ENCODE assay signal across 13 mouse cellular contexts in the genomic region with DNA sequence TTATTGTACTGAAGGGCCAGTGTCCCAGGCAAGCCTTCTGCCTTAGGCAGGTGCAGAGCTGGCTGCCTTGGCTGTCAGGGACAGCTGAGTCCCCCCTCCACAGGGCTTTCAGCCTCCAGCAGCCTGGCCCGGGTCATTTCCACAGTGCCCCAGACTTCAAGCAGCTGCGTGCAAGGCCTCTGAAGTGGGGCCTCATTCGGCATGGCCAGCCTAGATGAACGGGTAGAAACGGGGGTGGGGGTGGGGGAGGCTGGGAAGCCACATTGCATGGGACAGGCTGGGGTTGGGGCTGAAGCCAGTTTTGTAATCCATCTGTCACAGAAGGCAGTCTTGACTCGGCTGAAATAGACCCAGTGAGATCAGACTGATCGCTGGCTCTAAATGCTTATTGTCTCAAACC. TPM values are rescaled to one million over a fixed set of nuclear protein-coding genes. Genes with fewer than 3 reads are reported as not detected.
DNase-seq lines count a peak whose midpoint lies in the region; ATAC-seq lines count a peak whose summit lies in the region.
"Had no signal": no experiment of that assay in that cellular context is flagged by ENCODE, and none has a peak within 500 bp of the region (broad histone marks: within the 10 kb centered on the region; RNA-seq: fewer than 3 reads in every experiment).

No protein-coding gene starts in this region.

- DNase-seq in liver = no peak
- DNase-seq in forebrain, embryonic 14.5 days (ENCODE audit: low spot score) = peak; percentile 40
- peak; percentile 55 for DNase-seq in neural tube, embryonic 11.5 days (ENCODE audit: low spot score)
- no peak for DNase-seq in spleen, adult 12 weeks (ENCODE audit: low spot score)
- DNase-seq in adrenal gland, postnatal 14 days = no peak
- DNase-seq: kidney, postnatal 10 days; right cerebral cortex, postnatal 4 days; thymus, postnatal 25 days had no signal

- no peak overlapping the region for H3K4me3 ChIP-seq in liver, embryonic 12.5 days
- H3K4me3 ChIP-seq in forebrain, embryonic 14.5 days (ENCODE audit: low read depth, low read length) = no peak overlapping the region
- H3K4me3 ChIP-seq in limb, embryonic 12.5 days (replicated peaks) = no peak overlapping the region
- H3K4me3 ChIP-seq in neural tube, embryonic 11.5 days (ENCODE audit: low read depth, low read length) = no peak overlapping the region
- H3K4me3 ChIP-seq: myocyte had no signal

- 0 out of 2 replicates have a peak, but pooled peaks cover 6% of the 10 kb centered on the region for H3K9me3 ChIP-seq in liver, embryonic 12.5 days (replicated peaks)
- H3K9me3 ChIP-seq in forebrain, embryonic 14.5 days (replicated peaks; ENCODE audit: control insufficient read depth, low read length) = no peaks in the 10 kb centered on the region
- peaks cover 3% of the 10 kb centered on the region; the same call in 1 of the 2 replicates for H3K9me3 ChIP-seq in limb, embryonic 12.5 days
- no peaks in the 10 kb centered on the region for H3K9me3 ChIP-seq in neural tube, embryonic 11.5 days (ENCODE audit: control insufficient read depth, low read length)

- H3K27ac ChIP-seq in liver, embryonic 12.5 days = 0 out of 2 replicates have a peak overlapping the region, but pooled peaks have one; percentile 5
- H3K27ac ChIP-seq in forebrain, embryonic 14.5 days (ENCODE audit: low read depth, low read length) = peak overlapping the region; percentile 65; the same call in 1 of the 2 replicates
- H3K27ac ChIP-seq in limb, embryonic 12.5 days = peak overlapping the region; percentile 54; the same call in 1 of the 2 replicates
- H3K27ac ChIP-seq in neural tube, embryonic 11.5 days (ENCODE audit: low read depth, low read length) = peak overlapping the region; percentile 54

- no peak for ATAC-seq in liver, embryonic 12.5 days
- peak; percentile 56 for ATAC-seq in forebrain, embryonic 14.5 days
- ATAC-seq in limb, embryonic 12.5 days (ENCODE audit: insufficient number of reproducible peaks, insufficient read depth, low FRiP score, low TSS enrichment, low read depth) = peak; percentile 65; the same call in 1 of the 2 replicates
- peak; percentile 71 for ATAC-seq in neural tube, embryonic 11.5 days (ENCODE audit: insufficient read depth, low FRiP score, low TSS enrichment)
- no peak for ATAC-seq in cerebellum, adult (ENCODE audit: insufficient number of reproducible peaks, low FRiP score, low TSS enrichment)

- no peak overlapping the region for H3K4me2 ChIP-seq in liver, embryonic 12.5 days
- no peak overlapping the region for H3K4me2 ChIP-seq in forebrain, embryonic 14.5 days (ENCODE audit: low read length)
- H3K4me2 ChIP-seq in limb, embryonic 12.5 days = no peak overlapping the region
- no peak overlapping the region for H3K4me2 ChIP-seq in neural tube, embryonic 11.5 days (ENCODE audit: low read depth)

- H3K27me3 ChIP-seq in liver, embryonic 12.5 days (replicated peaks) = no peaks in the 10 kb centered on the region
- H3K27me3 ChIP-seq in forebrain, embryonic 14.5 days (replicated peaks; ENCODE audit: control insufficient read depth, insufficient read depth, low read length) = no peaks in the 10 kb centered on the region
- 0 out of 2 replicates have a peak, but pooled peaks cover 6% of the 10 kb centered on the region for H3K27me3 ChIP-seq in limb, embryonic 12.5 days
- no peaks in the 10 kb centered on the region for H3K27me3 ChIP-seq in neural tube, embryonic 11.5 days (ENCODE audit: control insufficient read depth, insufficient read depth, low read length)

- H3K36me3 ChIP-seq in liver, embryonic 12.5 days = no peaks in the 10 kb centered on the region
- no peaks in the 10 kb centered on the region for H3K36me3 ChIP-seq in forebrain, embryonic 14.5 days (ENCODE audit: control insufficient read depth, insufficient read depth, low read length)
- H3K36me3 ChIP-seq in limb, embryonic 12.5 days = no peaks in the 10 kb centered on the region
- H3K36me3 ChIP-seq in neural tube, embryonic 11.5 days (ENCODE audit: control insufficient read depth, insufficient read depth, low read length) = no peaks in the 10 kb centered on the region

- 49% methylated on average over 7 of the region's 7 CpGs for WGBS in liver, embryonic 12.5 days (ENCODE audit: insufficient replicate concordance)
- 17% methylated on average over 7 of the region's 7 CpGs for WGBS in forebrain, embryonic 14.5 days
- WGBS in limb, embryonic 12.5 days = 24% methylated on average over 7 of the region's 7 CpGs
- 14% methylated on average over 7 of the region's 7 CpGs for WGBS in neural tube, embryonic 11.5 days

- H3K9ac ChIP-seq in liver, embryonic 12.5 days = no peak overlapping the region
- peak overlapping the region; percentile 40; the same call in 1 of the 2 replicates for H3K9ac ChIP-seq in forebrain, embryonic 14.5 days (ENCODE audit: low read length)
- no peak overlapping the region for H3K9ac ChIP-seq in limb, embryonic 12.5 days (replicated peaks)
- 0 out of 2 replicates have a peak overlapping the region, but pooled peaks have one; percentile 14 for H3K9ac ChIP-seq in neural tube, embryonic 11.5 days (ENCODE audit: low read length)

- H3K4me1 ChIP-seq in liver, embryonic 12.5 days = peaks cover 19% of the 10 kb centered on the region
- peaks cover 20% of the 10 kb centered on the region for H3K4me1 ChIP-seq in forebrain, embryonic 14.5 days (ENCODE audit: control insufficient read depth, insufficient read depth, low read length)
- H3K4me1 ChIP-seq in limb, embryonic 12.5 days (replicated peaks) = peaks cover 12% of the 10 kb centered on the region
- H3K4me1 ChIP-seq in neural tube, embryonic 11.5 days (ENCODE audit: control insufficient read depth, insufficient read depth, low read length) = peaks cover 5% of the 10 kb centered on the region; the same call in 1 of the 2 replicates

RNA-seq across cellular contexts. Expression of gene Lrp8, which starts 26.4 kb away (rescaled TPM):
- 7.6 and 8.5 TPM in 2 replicates for polyA plus RNA-seq in liver, embryonic 12.5 days (2016; fragmentation: Nextera tagmentation; extraction: Ambion mirVana)
- 33.5 and 48.5 TPM in 2 replicates for polyA plus RNA-seq in forebrain, embryonic 14.5 days (2014; fragmentation: Nextera tagmentation; extraction: Ambion mirVana)
- polyA plus RNA-seq in limb, embryonic 12.5 days (2016; fragmentation: Nextera tagmentation; extraction: Ambion mirVana) = 6.0 and 7.4 TPM in 2 replicates
- 25.6 and 27.6 TPM in 2 replicates for polyA plus RNA-seq in neural tube, embryonic 11.5 days (2014; fragmentation: Nextera tagmentation; extraction: Ambion mirVana)
- total RNA-seq in adrenal gland, postnatal 14 days (2021) = 5.0 and 5.2 TPM in 2 replicates
- total RNA-seq: gastrocnemius, adult 8-10 months had no signal

Comparison
In these comparisons a context has a peak if more than half of its experiments do, and no peak if none do; other contexts are left out.
1. ATAC-seq: peak in forebrain, embryonic 14.5 days (single experiment), limb, embryonic 12.5 days (single experiment) and neural tube, embryonic 11.5 days (single experiment); none in liver, embryonic 12.5 days (single experiment) and cerebellum, adult (single experiment).
2. H3K27ac ChIP-seq: peak in every context shown above with its lines; median percentile 65 in forebrain, embryonic 14.5 days; 54 in limb, embryonic 12.5 days; 54 in neural tube, embryonic 11.5 days; 5 in liver, embryonic 12.5 days.
3. H3K9ac ChIP-seq: peak in forebrain, embryonic 14.5 days (single experiment) and neural tube, embryonic 11.5 days (single experiment); none in liver, embryonic 12.5 days (single experiment) and limb, embryonic 12.5 days (single experiment).
4. DNase-seq: peak in forebrain, embryonic 14.5 days (single experiment) and neural tube, embryonic 11.5 days (single experiment); none in liver (single experiment), spleen, adult 12 weeks (single experiment) and adrenal gland, postnatal 14 days (single experiment).